In the genomic region with DNA sequence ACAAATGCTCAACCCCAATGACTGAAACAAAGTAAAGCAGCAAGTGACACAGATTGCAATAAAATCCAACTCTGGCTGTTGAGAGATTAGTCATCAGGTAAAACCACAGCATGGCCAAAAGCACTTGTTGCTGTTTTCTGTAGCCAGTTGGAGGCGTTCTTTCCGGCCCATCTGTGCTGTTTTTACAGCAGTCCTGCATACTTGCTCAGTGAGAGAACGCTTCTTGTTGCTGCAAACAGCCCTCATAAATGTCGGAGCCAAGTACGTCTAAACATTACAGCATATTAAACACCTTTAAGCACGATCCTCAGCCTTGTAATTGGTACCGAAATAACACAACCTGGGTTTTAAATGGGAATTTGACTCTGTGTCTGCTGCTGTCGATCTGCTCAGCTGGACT, we compare ENCODE assay signal across 17 mouse cellular contexts.
DNase-seq lines count a peak whose midpoint lies in the region; ATAC-seq lines count a peak whose summit lies in the region.
"Had no signal": no experiment of that assay in that cellular context is flagged by ENCODE, and none has a peak within 500 bp of the region (broad histone marks: within the 10 kb centered on the region; RNA-seq: fewer than 3 reads in every experiment).

No protein-coding gene starts in this region.

- ATAC-seq in erythroblast, adult 5-6 weeks (replicated peaks; ENCODE audit: low FRiP score, poor library complexity, severe bottlenecking), result no peak
- ATAC-seq: hindbrain, embryonic 16.5 days; liver, embryonic 12.5 days had no signal

- peak; percentile 11 to 45 for DNase-seq in frontal cortex, postnatal 36 days (ENCODE audit: low spot score in 2 of 2)
- no peak for DNase-seq in frontal cortex, postnatal 10 days (ENCODE audit: low spot score in 2 of 2)
- peak; percentile 48 to 58 for DNase-seq in right cerebral cortex, adult 2 months (ENCODE audit: low spot score in 2 of 2)
- DNase-seq in right cerebral cortex, postnatal 14 days, result no peak
- peak; percentile 5 to 11 for DNase-seq in layer of hippocampus, postnatal 36 days
- no peak for DNase-seq in spleen, postnatal 10 days (ENCODE audit: low spot score in 2 of 2)
- no peak for DNase-seq in embryo, embryonic 10.5 days (ENCODE audit: low spot score)
- DNase-seq: adrenal gland, adult 2 months; cerebellum, adult 18-20 months; gastrocnemius, postnatal 36 days; kidney, adult 18-20 months; kidney, postnatal 25 days; midbrain, embryonic 14.5 days; thymus, postnatal 14 days had no signal

Comparison
In these comparisons a context has a peak if more than half of its experiments do, and no peak if none do; other contexts are left out.
1. DNase-seq: peak in frontal cortex, postnatal 36 days (2 of 2), right cerebral cortex, adult 2 months (2 of 2) and layer of hippocampus, postnatal 36 days (2 of 2); none in frontal cortex, postnatal 10 days (0 of 2), right cerebral cortex, postnatal 14 days (single experiment), spleen, postnatal 10 days (0 of 2) and embryo, embryonic 10.5 days (single experiment).